Mouse (Mus musculus) left cerebral cortex, postnatal 36 days (tissue): Measurements from ENCODE around the gene Slfn14. TPM values are rescaled to one million over a fixed set of nuclear protein-coding genes. Genes with fewer than 3 reads are reported as not detected.
A peak's percentile ranks its signal among the peaks of the same experiment; 100 is the strongest.
"Not testable (repeated sequence)": the region's sequence is repeated elsewhere in the genome, so short reads cannot be mapped to it uniquely, and the experiment has no call there.

Source experiments
- DNase-seq, 2 experiments: peaks; one replicate each; pipeline ENCODE4 v3.0.0; 2021 to 2022; ENCODE audit warnings: low spot score in 2 of 2, mixed read lengths in 1 of 2
- intact Hi-C: fragments of 180-260 bp; cut with DNase I; formaldehyde crosslinking; loops from one replicate; pipeline ENCODE4 v1.15.1; 2025
- total RNA-seq, 2 experiments: library from RNA; stranded (reverse); gene quantifications; 2 replicates each; pipeline ENCODE4 v1.2.3; 2021

Gene Slfn14
- not detected for total RNA-seq

DNA sequence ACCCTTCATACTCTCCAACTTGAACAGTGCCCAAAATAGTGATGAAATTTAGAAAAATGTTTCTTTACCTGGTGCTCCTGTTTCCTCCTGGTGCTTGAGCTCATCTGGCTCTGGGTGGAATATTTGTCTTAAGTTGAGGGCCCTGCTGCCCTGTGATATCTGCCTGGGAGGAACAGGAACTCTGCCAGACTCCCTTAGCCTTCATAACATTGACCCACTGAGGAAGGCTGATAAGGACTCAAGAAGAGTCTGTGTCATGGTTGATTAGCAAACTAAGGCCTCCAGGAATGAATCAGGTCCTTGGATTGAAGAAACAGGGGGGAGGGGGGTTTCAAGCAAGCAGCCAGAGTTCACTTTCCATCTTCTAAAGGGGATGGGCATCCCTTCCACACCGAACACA, at the start of gene Slfn14:
Gene Slfn14 (minus strand): TSS at position 161 of the 400 bp plus-strand sequence.
- intact Hi-C loops, result no loop called here
- DNase-seq, result no peak

DNA sequence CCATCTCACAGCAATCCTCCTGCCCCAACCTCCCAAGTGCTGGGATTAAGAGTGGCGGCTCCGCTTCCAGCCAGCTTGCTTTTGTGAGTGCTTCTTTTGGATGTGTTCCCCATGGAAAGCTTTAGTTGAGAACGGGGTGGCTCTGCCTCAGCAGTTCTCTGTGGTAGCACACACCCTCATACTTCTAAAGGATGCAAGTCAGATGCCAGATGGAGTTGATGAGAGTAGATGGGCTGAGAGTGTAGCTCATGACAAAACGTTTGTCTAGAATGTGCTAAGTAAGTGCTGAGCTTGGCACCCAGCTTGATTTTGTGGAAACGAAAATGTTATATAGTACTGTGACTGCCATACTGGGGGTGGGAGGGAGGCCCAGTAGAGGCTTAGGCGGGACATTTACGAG, 49.3 kb upstream of the Slfn14 start:
- DNase-seq, result peak; percentile 37 to 45
- intact Hi-C loops, result no loop called here

- peak; percentile 30 to 41 for DNase-seq
- intact Hi-C loops, result loop anchor here (2.0 kb wide), 1 partner anchor 97 kb away; no protein-coding TSS in a partner anchor
Observed at GRCm38 (mm10) chr11:83327427-83327826, 40.9 kb upstream of the Slfn14 start.

DNA sequence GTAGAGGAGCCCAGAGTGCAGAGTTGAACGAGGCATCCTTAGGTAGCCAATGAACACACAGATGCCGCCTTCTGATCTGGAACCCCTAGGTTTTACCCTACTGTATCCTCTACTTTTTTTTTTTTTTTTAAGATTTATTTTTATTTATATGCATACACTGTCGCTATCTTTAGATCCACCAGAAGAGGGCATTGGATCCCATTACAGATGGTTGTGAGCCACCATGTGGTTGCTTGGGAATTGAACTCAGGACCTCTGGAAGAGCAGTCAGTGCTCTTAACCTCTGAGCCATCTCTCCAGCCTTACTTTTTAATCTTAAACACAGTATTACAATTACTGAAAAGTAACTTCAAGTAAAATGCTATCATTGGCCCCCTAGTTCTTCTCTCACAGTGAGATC, 40.2 kb upstream of the Slfn14 start:
- intact Hi-C loops, result loop anchor here (2.0 kb wide), 1 partner anchor 98 kb away; no protein-coding TSS in a partner anchor
- not testable (repeated sequence) for DNase-seq

DNA sequence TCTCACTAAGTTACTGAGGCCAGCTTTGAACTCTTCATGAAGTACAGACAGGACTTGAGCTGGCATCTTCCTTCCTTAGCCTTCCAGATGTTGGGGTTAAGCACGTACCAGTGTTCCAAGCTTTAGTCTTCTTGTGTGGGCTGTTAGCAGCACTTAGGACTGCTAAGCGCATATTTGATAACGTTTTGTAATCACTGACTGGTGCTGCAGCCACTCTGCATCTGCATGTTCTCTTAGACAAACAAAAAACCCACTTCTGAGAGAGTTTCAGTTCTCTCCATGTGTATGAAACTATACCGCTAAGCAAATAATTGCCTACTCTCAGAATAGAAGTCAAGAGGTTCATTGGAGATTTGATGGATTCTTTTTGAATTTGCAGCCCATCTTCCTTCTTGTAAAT, 32.5 kb upstream of the Slfn14 start:
- intact Hi-C loops, result no loop called here
- DNase-seq, result no peak

DNA sequence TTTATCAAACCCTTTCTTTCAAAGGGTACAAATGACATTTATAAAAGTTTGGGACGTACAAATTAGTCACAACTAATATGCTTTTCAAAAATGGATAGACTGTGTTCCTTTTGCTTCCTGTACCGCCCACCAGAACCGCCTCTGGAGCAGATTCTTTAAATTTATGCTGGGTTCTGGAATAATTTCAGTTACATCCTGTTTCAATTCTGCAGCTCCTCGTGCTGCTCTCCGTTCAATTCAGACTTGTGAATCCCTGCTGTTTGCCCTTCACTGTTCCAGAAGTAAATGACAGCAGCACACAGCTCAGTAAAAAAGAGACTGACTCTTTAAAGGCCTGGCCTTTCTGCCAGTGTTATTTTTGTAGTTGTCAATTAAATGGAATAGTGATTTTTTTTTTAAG, 25.9 kb upstream of the Slfn14 start:
- intact Hi-C loops, result no loop called here
- DNase-seq, result peak; percentile 52 to 57

DNA sequence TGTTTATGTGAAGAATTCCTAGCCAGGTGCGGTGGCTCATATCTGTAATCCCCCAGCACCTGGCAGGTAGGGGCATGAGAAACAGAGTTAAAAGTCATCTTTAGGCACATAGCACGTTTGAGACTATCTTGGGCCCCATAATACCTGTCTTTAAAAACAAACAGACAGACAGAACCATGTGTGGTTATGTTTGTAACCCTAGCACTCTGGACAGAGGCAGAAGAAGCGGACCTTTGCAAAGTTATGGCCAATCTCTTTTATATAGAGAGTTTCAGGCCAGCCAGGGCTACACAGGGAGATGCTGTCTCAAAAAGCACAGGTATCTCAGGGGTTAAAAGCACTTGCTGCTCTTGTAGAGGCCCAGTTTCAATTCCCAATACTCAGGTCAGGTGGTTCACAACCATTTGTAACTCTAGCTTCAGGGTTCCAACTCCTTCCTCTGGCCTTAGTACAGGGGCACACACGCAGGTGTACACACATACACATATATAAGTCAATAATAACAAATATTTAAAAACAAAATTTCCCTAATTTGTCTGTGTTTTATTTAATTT, 20.3 kb upstream of the Slfn14 start:
- intact Hi-C loops, result no loop called here

GRCm38 (mm10) chr11:83304485-83304884, 18.0 kb upstream of the Slfn14 start:
- DNase-seq, result no peak

More for the DNA sequence above, 20.3 kb upstream of the Slfn14 start:
- no peak for DNase-seq

GRCm38 (mm10) chr11:83303751-83304150, 17.2 kb upstream of the Slfn14 start:
- DNase-seq, result peak in 1 of 2 experiments; percentile 23
- intact Hi-C loops, result no loop called here

More at GRCm38 (mm10) chr11:83304485-83304884, 18.0 kb upstream of the Slfn14 start:
- intact Hi-C loops, result no loop called here

DNA sequence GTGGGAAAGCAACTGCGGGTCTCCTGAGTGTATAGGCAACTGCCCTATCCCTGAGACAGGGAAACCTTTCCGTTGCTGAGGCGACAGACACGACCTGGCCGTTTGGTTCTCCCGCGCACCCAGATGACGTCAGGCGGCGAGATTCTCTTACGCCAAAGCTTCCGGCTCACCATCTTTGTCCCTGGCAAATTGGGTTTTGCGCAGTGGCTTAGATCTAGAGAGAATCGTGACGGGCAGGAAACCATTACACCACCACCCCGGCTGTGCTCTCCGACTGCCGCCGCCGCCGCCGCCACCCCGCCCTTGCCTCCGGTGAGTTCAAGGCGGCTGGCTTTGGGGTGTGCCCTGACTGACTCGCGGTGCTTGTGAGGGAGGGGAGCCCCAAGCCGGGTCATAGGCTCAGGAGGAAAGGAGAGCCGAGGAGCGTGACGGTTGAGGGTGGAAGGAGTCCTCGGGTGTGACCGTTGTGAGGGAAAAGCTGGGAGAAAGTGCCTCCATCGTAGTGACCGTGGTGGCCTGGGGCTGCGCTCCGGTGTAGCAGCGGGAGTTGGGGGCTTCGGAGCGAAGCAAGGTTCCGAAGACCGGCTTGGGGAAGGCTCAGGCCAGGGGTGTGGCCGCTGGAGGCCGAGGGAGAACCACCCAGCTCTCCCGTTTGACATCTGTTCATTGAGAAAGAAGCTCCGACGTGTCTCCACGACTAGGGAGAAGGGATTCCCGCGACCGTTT, 16.2 kb upstream of the Slfn14 start, which contains the start of gene Pex12:
Gene Pex12 (minus strand): TSS at position 61 of the 726 bp plus-strand sequence.
- peak; percentile 93 to 95 for DNase-seq
- intact Hi-C loops, result no loop called here

DNA sequence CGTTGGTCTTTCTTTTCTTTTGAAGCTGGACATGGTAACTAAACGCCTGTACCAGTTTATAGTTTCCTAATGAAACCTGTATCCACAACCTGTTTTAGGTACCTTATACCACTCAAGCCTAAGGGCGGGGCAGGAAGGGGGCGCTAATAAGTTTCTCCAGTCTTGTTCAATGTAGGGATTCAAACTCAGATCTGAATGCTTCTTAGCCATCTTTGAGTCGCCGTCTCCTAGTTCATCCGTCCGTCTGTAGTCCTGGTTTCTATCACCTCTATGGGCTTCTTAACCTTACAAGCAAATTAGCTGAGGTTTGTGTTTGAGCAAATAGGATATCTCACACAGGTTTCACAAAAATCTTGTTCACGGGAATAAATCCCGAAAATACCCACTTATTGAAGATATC, 15.6 kb upstream of the Slfn14 start:
- intact Hi-C loops, result no loop called here
- no peak for DNase-seq

GRCm38 (mm10) chr11:83301431-83301831, 14.9 kb upstream of the Slfn14 start:
- intact Hi-C loops, result no loop called here
- DNase-seq, result no peak

DNA sequence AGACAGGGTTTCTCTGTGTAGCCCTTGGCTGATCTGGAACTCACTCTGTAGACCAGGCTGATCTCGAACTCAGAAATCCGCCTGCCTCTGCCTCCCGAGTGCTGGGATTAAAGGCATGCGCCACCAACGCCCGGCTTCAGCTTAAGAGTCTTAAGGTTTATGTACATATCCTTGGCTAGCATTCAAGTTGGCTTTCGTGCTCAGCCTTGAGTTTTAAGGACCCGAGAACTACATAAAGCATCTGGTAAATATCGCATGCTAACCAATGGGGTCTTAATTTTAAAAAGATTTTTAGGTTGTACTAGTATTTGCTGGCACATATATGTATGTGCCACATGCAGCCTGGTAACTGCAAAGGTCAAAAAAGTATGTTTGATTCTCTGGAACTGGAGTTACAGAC, 13.2 kb upstream of the Slfn14 start:
- DNase-seq, result no peak
- intact Hi-C loops, result loop anchor here (10.0 kb wide), 1 partner anchor 385 kb away; the partner anchor contains the start of gene Unc45b

DNA sequence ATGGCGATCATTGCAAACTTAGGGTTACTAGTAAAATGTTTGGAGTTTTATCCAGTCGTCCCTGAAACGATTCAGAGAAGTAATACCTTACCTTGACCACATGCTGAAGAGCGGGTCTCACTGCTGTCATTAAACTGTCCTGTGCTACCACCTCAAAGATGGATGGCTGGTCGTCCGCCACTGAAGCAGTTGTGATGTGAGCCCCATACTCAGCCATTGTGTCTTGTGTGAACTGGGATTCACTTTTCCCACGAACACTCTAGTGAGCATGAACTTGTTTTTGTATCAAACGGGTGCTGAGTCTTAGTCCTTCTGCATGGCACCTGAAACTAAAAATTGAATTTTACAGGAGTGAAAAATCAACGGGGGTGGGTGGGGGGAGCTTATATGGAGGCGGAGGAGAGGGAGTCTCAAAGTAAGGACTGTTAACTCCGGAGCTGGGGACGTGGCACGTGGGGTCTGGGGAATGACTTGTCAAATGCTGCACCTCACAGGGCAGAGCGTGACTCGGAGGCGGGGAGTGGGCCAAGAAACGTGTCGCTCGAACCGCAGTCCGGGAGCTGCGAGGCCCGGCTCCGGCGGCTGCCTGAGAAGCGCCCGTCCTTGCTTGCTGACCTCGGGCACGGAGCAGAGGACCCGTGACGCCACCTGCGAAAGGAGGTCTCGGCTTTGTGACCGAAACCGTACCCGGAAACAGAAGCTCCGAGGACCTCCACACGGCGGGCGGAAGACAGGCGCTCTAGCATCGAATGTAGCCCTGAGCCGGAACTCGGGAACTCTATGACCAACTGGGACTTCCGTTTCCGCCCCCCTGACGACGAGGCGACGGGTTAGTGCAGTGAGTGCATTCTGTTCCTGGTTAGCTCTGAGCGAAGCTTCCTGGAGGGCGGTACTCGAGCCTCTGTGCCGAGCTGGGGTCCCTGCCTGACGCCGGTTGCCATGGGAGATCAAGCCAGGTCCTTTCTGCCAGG, 12.0 kb upstream of the Slfn14 start, which contains the start of gene Ap2b1:
Gene Ap2b1 (plus strand): TSS at position 800 of the 971 bp plus-strand sequence.
- intact Hi-C loops, result loop anchor here (10.0 kb wide), 1 partner anchor 384 kb away; the partner anchor contains the start of gene Unc45b

GRCm38 (mm10) chr11:83297816-83298215, 11.3 kb upstream of the Slfn14 start:
- no peak for DNase-seq
- intact Hi-C loops, result loop anchor here (10.0 kb wide), 1 partner anchor 383 kb away; the partner anchor contains the start of gene Unc45b

More for the DNA sequence above, 12.0 kb upstream of the Slfn14 start, which contains the start of gene Ap2b1:
- DNase-seq, result peak; percentile 94 to 95

DNA sequence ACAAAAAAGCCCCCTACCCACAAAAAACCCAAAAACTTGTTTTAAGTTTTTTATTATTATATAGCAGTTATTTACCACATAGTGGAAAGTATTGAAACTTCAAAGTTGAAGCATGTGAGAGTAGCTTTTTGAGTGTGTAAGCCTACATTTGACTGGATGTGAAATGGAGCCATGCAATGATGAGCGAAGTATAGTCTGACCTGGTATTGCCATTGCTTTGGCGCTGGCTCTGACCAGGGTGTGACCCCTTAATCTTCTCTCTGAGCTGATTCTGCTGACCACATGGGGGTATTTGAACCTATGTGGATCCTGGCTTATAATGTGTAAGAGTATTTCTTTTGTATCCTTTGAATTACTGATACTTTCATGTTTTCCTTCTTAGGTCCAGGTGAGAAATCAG, 7.6 kb upstream of the Slfn14 start:
- intact Hi-C loops, result loop anchor here (10.0 kb wide), 1 partner anchor 379 kb away; the partner anchor contains the start of gene Unc45b
- no peak for DNase-seq

DNA sequence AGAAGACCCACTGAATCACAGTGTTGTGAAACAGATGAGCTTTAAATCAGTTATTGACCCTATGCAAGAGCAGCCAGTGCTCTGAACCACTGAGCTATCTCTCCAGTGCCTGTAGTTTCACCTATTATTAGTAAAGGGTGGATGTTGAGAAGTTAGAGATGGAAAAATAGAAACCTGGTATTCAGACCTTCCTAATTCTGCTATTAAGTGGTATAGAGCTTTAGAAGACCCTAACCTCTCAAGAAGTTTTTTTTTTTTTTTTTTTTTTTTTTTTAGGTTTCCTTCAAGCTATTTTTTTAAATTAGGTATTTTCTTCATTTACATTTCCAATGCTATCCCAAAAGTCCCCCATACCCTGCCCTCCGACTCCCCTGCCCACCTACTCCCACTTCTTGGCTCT, 6.7 kb upstream of the Slfn14 start:
- intact Hi-C loops, result loop anchor here (10.0 kb wide), 1 partner anchor 378 kb away; the partner anchor contains the start of gene Unc45b
- no peak for DNase-seq

DNA sequence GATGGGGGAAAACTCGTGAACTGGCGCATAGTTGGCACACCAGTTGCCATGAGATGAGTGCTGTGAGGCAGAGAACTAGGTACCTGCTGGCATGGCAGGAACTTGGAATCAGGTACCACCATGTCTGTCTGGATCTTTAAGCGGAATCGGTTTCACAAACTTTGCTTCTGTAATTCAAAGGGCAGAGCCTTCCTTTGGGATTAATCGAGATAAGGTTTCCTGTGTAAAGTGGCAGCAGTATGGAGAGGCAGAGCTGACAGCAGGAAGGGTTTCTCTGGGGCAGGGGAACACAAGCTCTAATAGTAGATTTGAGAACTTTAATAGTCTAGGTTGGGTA, 5.7 kb upstream of the Slfn14 start:
- no peak for DNase-seq
- intact Hi-C loops, result loop anchor here (10.0 kb wide), 1 partner anchor 377 kb away; the partner anchor contains the start of gene Unc45b
